Mouse (Mus musculus): ENCODE data around the gene Jmjd8. TPM values are rescaled to one million over a fixed set of nuclear protein-coding genes. Genes with fewer than 3 reads are reported as not detected.

Jmjd8 gene
- polyA plus RNA-seq (2016; fragmentation: Nextera tagmentation; extraction: Ambion mirVana) = 70.7 and 71.1 TPM in 2 replicates

- H3K4me1 ChIP-seq = peaks cover 63% of the 10 kb centered on the region
- H3K9me3 ChIP-seq = no peaks in the 10 kb centered on the region
- H3K27ac ChIP-seq (replicated peaks) = peak within 1 kb of the TSS; percentile 91
- peak within 1 kb of the TSS; percentile 84 for H3K9ac ChIP-seq (replicated peaks)
- H3K4me2 ChIP-seq (replicated peaks) = peak within 1 kb of the TSS; percentile 84
- H3K4me3 ChIP-seq = peak within 1 kb of the TSS; percentile 67
- no peaks in the 10 kb centered on the region for H3K27me3 ChIP-seq
- H3K36me3 ChIP-seq = peaks cover 46% of the 10 kb centered on the region
- peak; percentile 42 for ATAC-seq (ENCODE audit: low FRiP score, low read depth)
- under 1% methylated on average over 32 of the region's 32 CpGs for WGBS
These were observed at the start of gene Jmjd8 for GRCm38 (mm10) chr17:25828712-25829557. TSS of gene Jmjd8 (plus strand) at chr17:25828867.

GRCm38 (mm10) chr17:25781339-25781738, 47.3 kb upstream of the Jmjd8 start:
- H3K4me1 ChIP-seq = peaks cover 24% of the 10 kb centered on the region
- WGBS = 97% methylated on average over 6 of the region's 6 CpGs
- peaks cover 55% of the 10 kb centered on the region for H3K36me3 ChIP-seq

GRCm38 (mm10) chr17:25783086-25783485, 45.6 kb upstream of the Jmjd8 start:
- Histone ChIP-seq H3K27me3 (no peaks in the 10 kb centered on the region), H3K4me1 (peaks cover 24% of the 10 kb centered on the region), H3K9me3 (no peaks in the 10 kb centered on the region), H3K27ac (replicated peaks) (no peak overlapping the region), H3K9ac (replicated peaks) (0 out of 2 replicates have a peak overlapping the region, but pooled peaks have one; percentile 78), H3K36me3 (peaks cover 53% of the 10 kb centered on the region), H3K4me3 (no peak overlapping the region), H3K4me2 (replicated peaks) (peak overlapping the region; percentile 68)
- ATAC-seq (ENCODE audit: low FRiP score, low read depth) = no peak
- 88% methylated on average over 7 of the region's 7 CpGs for WGBS

More at GRCm38 (mm10) chr17:25781339-25781738, 47.3 kb upstream of the Jmjd8 start:
- Histone ChIP-seq H3K9ac (replicated peaks) (no peak overlapping the region), H3K4me2 (replicated peaks) (no peak overlapping the region), H3K27ac (replicated peaks) (no peak overlapping the region), H3K27me3 (no peaks in the 10 kb centered on the region), H3K9me3 (no peaks in the 10 kb centered on the region), H3K4me3 (no peak overlapping the region)
- ATAC-seq (ENCODE audit: low FRiP score, low read depth) = no peak

- ATAC-seq (ENCODE audit: low FRiP score, low read depth) = no peak
- Histone ChIP-seq H3K4me3 (peak overlapping the region; percentile 60), H3K4me2 (replicated peaks) (peak overlapping the region; percentile 68), H3K9ac (replicated peaks) (peak overlapping the region; percentile 78), H3K27me3 (no peaks in the 10 kb centered on the region), H3K4me1 (peaks cover 24% of the 10 kb centered on the region), H3K27ac (replicated peaks) (no peak overlapping the region), H3K36me3 (peaks cover 59% of the 10 kb centered on the region), H3K9me3 (no peaks in the 10 kb centered on the region)
- WGBS = 85% methylated on average over 15 of the region's 15 CpGs
These were observed 44.6 kb upstream of the Jmjd8 start for GRCm38 (mm10) chr17:25783861-25784574.

GRCm38 (mm10) chr17:25785281-25785745, 43.4 kb upstream of the Jmjd8 start, which contains the start of gene Haghl:
TSS of gene Haghl (minus strand) at chr17:25785673.
- under 1% methylated on average over 23 of the region's 23 CpGs for WGBS

GRCm38 (mm10) chr17:25786280-25786679, 42.4 kb upstream of the Jmjd8 start, which contains the start of gene Ccdc78:
TSS of gene Ccdc78 (plus strand) at chr17:25786580.
- H3K4me2 ChIP-seq (replicated peaks) = peak within 1 kb of the TSS; percentile 68
- 87% methylated on average over 3 of the region's 3 CpGs for WGBS
- H3K27me3 ChIP-seq = no peaks in the 10 kb centered on the region
- peak within 1 kb of the TSS; percentile 78 for H3K9ac ChIP-seq (replicated peaks)
- H3K9me3 ChIP-seq = no peaks in the 10 kb centered on the region
- peak within 1 kb of the TSS; percentile 85 for H3K27ac ChIP-seq (replicated peaks)
- H3K36me3 ChIP-seq = peaks cover 54% of the 10 kb centered on the region
- no peak for ATAC-seq (ENCODE audit: low FRiP score, low read depth)
- peaks cover 34% of the 10 kb centered on the region for H3K4me1 ChIP-seq
- H3K4me3 ChIP-seq = peak within 1 kb of the TSS; percentile 60

More at GRCm38 (mm10) chr17:25785281-25785745, 43.4 kb upstream of the Jmjd8 start, which contains the start of gene Haghl:
- peak within 1 kb of the TSS; percentile 68 for H3K4me2 ChIP-seq (replicated peaks)
- no peaks in the 10 kb centered on the region for H3K9me3 ChIP-seq
- H3K27me3 ChIP-seq = no peaks in the 10 kb centered on the region
- peak; percentile 80 for ATAC-seq (ENCODE audit: low FRiP score, low read depth)
- H3K4me1 ChIP-seq = peaks cover 24% of the 10 kb centered on the region
- peak within 1 kb of the TSS; percentile 78 for H3K9ac ChIP-seq (replicated peaks)
- H3K27ac ChIP-seq (replicated peaks) = peak within 1 kb of the TSS; percentile 85
- H3K36me3 ChIP-seq = peaks cover 60% of the 10 kb centered on the region
- H3K4me3 ChIP-seq = peak within 1 kb of the TSS; percentile 60

- Histone ChIP-seq H3K4me2 (replicated peaks) (no peak overlapping the region), H3K4me3 (no peak overlapping the region), H3K36me3 (peaks cover 47% of the 10 kb centered on the region), H3K9ac (replicated peaks) (no peak overlapping the region), H3K27ac (replicated peaks) (no peak overlapping the region), H3K27me3 (no peaks in the 10 kb centered on the region), H3K9me3 (no peaks in the 10 kb centered on the region), H3K4me1 (peaks cover 40% of the 10 kb centered on the region)
- no peak for ATAC-seq (ENCODE audit: low FRiP score, low read depth)
- 95% methylated on average over 9 of the region's 9 CpGs for WGBS
These were observed 41.7 kb upstream of the Jmjd8 start for GRCm38 (mm10) chr17:25786781-25787504.

- Histone ChIP-seq H3K9ac (replicated peaks) (peak overlapping the region; percentile 83), H3K9me3 (no peaks in the 10 kb centered on the region), H3K4me2 (replicated peaks) (peak overlapping the region; percentile 90), H3K4me3 (peak overlapping the region; percentile 69), H3K36me3 (peaks cover 26% of the 10 kb centered on the region), H3K4me1 (peaks cover 56% of the 10 kb centered on the region), H3K27me3 (no peaks in the 10 kb centered on the region), H3K27ac (replicated peaks) (peak overlapping the region; percentile 93)
- no peak for ATAC-seq (ENCODE audit: low FRiP score, low read depth)
- 20% methylated on average over 19 of the region's 19 CpGs for WGBS
These were observed 37.3 kb upstream of the Jmjd8 start for GRCm38 (mm10) chr17:25791320-25791842.

- Histone ChIP-seq H3K27ac (replicated peaks) (peak overlapping the region; percentile 93), H3K36me3 (peaks cover 26% of the 10 kb centered on the region)
- under 1% methylated on average over 45 of the region's 45 CpGs for WGBS
These were observed 36.7 kb upstream of the Jmjd8 start for GRCm38 (mm10) chr17:25791843-25792527.

GRCm38 (mm10) chr17:25792615-25793014, 36.1 kb upstream of the Jmjd8 start, which contains the start of gene Fam173a:
TSS of gene Fam173a (minus strand) at chr17:25792901.
- peak; percentile 28; the same call in 1 of the 2 replicates for ATAC-seq (ENCODE audit: low FRiP score, low read depth)
- WGBS = under 1% methylated on average over 14 of the region's 14 CpGs

More at GRCm38 (mm10) chr17:25791843-25792527, 36.7 kb upstream of the Jmjd8 start:
- H3K9ac ChIP-seq (replicated peaks) = peak overlapping the region; percentile 83
- H3K9me3 ChIP-seq = no peaks in the 10 kb centered on the region
- H3K4me3 ChIP-seq = peak overlapping the region; percentile 69
- H3K27me3 ChIP-seq = no peaks in the 10 kb centered on the region
- peak; percentile 24 for ATAC-seq (ENCODE audit: low FRiP score, low read depth)
- H3K4me1 ChIP-seq = peaks cover 57% of the 10 kb centered on the region
- H3K4me2 ChIP-seq (replicated peaks) = peak overlapping the region; percentile 90

More at GRCm38 (mm10) chr17:25792615-25793014, 36.1 kb upstream of the Jmjd8 start, which contains the start of gene Fam173a:
- H3K36me3 ChIP-seq = peaks cover 23% of the 10 kb centered on the region
- peak within 1 kb of the TSS; percentile 83 for H3K9ac ChIP-seq (replicated peaks)
- no peaks in the 10 kb centered on the region for H3K27me3 ChIP-seq
- peaks cover 63% of the 10 kb centered on the region for H3K4me1 ChIP-seq
- H3K4me3 ChIP-seq = peak within 1 kb of the TSS; percentile 69
- no peaks in the 10 kb centered on the region for H3K9me3 ChIP-seq
- H3K4me2 ChIP-seq (replicated peaks) = peak within 1 kb of the TSS; percentile 92
- H3K27ac ChIP-seq (replicated peaks) = peak within 1 kb of the TSS; percentile 93

Data from midbrain, embryonic 12.5 days (tissue).